Mouse (Mus musculus): Measurements from ENCODE around the gene Inpp5a.

Gene Inpp5a

DNA sequence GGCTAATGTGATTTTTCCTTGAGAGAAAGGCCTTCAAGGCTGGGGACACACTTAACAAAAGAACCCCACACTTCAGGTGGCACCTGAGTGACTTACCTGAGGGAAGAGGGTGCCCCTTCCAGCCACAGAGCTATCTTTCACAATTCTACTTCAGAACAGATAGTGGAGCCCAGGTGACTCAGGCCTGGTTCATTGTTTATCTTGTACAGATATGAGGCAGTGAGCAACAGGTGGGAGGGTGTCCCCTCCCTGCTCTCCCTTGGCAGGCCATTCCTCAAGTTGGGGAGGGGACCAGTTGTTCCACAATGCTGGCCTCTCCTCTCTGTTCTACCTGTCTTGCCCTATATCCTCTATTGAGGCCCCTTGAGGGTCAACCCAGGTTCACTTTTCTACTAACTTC lies 17.5 kb upstream of the Inpp5a start:
- DNase-seq, result no peak

DNA sequence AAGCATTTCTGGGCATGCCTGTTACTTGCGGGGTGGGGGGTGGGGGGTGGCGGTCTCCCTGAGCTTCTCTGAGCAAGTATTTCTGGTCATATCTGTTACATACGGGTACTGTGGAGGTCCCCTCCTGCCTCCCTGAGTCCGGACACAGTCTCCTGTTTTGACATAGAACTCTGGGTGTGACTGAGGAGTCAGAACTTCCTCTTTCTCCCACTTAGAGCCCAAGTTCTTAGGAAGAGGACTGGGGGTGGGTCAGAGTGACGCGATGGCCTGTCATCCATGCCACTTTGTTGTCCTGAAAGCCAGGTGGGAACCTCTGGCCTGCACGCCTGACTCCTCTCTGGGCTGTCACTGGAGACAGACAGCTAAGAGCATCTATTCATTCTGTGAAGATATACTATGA lies 11.5 kb upstream of the Inpp5a start:
- no peak for DNase-seq

DNA sequence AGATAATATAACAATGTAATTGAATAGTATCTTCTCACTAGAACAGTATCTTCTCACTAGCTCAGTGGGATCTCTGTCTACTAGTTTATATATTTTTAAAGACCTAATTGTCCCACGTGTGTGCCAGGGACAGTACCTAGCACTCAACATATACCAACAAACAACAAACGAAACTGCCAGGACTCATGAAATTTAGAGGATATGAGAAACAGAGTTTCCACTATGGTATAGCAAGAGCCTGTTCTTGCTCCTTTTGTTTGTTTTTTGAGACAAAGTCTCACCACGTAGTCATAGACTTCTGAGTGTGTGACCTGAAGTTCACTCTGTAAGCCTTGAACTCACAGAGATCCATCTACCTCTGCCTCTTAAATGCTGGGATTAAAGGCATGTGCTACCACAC lies 10.6 kb upstream of the Inpp5a start:
- no peak for DNase-seq

DNA sequence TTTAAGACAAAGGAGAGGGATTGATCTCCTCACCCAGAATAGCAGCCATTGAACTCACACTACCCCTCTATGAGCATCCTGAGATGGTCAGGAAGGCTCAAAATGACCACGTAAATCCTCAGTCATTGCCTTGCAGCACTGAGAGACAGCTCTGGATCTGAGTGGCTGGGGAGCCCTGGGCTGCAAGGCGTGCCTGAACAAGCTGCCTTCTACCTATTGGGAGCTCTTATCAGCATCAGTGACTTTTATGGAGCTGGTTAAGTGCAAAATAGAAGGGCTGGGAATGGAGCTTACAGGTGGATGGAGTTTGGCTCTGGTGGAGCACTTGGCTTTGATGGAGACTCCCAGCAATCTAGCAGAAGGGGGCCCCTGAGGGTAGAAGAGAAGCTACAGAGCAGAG lies 9.2 kb upstream of the Inpp5a start:
- DNase-seq, result no peak

DNA sequence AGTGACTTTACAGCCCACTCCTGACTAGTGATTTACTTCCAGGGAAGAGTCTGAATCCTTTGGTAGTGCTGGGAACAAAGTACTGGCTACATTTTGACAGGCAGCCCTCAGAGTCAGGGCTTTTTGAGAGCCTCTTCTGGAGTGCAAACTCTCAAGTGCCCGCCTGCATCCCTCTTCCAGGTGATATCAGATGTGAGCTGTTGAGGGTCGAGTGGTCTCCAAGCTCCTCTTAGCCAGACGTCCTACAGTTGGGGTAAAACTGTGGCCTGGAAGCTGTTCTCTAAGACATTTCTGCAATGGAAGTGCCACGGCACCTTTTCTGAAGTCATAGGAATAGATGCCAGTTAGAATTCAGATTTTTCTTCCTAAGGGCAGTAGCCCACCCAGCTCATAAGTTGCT lies 8.7 kb upstream of the Inpp5a start:
- DNase-seq, result no peak

DNA sequence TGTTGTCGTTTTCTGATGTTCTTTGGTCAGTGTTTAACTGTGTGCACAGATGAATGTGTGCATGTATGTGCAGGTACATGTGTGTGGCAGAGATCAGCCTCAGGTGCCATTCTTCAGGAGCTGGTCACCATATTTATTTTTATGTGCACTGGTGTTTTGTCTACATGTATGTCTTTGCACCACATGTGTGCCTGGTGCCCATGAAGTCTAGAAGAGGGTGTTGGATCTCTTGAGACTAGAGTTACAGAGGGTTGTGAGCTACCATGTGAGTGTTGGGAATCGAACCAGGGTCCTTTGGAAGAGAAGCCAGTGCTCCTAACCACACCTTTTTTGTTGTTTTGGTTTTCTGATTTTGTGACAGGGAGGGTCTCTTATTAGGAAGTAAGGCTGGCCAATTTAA lies 7.0 kb upstream of the Inpp5a start:
- no peak for DNase-seq

DNA sequence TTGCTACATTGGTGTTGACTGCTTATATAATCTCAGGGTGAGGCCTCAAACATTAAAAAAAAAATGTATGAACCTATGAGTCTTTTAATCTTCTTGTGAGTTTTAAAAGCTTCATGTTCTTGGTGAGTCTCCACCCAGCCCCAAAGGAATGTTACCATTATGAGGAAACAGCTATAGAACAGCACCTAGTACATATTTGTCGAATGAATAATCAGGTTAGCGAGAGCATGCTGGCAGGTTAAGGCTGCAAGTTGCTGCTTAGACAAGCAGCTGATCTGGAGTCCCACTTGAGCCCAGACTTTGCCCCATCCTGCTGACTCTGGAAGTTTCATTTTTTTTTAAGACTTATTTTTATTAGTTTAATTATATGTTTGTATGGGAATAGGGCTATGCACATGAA lies 6.1 kb upstream of the Inpp5a start:
- DNase-seq, result no peak

DNA sequence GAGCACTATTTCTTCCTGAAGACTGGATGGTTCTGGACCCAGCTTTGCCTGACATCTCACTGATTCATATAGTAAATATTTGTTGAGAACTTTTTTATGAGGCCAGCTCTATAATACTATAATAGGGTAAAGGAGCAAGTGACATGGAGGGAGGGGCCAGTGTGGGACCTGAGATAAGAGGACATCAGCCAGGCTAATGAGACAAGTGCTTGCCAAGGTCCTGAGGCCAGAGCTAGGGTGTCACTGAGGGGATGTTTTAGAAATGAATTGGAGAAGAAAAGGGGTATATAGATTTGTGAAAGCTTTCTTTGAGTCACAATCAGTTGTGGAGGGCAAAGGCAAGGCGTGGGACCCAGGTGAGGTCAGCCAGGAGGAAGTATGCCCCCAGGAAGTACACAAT lies 4.4 kb upstream of the Inpp5a start:
- DNase-seq, result no peak

DNA sequence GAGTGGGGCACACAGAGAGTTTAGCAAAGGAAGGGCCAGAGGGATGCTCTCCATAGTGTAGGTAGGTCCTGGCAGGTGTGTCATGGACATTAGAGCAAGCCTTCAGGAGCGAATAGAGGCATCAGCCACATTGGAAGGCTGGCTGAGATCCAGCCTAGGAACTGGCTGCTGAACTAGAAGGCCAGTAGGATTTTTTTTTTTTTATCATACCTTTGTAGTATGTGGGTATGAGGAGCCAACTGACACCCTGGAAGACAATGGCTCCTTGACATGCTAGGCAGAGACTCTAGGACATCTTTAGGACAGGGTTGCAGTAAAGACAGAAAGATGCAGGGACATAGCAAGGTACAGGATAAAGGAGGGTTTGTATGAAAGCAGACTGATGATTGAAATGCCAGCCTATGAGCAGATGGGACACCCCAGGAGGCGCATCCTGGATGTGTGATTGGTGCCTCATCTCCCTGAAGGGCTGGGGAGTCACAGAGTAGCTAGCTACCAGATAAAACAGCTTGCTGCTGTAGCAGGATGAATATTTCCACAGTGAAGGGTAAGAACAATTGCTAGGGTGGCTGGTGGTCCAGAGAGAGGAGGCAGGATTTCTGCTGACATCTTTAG lies 3.9 kb upstream of the Inpp5a start:
- DNase-seq, result peak; percentile 64

DNA sequence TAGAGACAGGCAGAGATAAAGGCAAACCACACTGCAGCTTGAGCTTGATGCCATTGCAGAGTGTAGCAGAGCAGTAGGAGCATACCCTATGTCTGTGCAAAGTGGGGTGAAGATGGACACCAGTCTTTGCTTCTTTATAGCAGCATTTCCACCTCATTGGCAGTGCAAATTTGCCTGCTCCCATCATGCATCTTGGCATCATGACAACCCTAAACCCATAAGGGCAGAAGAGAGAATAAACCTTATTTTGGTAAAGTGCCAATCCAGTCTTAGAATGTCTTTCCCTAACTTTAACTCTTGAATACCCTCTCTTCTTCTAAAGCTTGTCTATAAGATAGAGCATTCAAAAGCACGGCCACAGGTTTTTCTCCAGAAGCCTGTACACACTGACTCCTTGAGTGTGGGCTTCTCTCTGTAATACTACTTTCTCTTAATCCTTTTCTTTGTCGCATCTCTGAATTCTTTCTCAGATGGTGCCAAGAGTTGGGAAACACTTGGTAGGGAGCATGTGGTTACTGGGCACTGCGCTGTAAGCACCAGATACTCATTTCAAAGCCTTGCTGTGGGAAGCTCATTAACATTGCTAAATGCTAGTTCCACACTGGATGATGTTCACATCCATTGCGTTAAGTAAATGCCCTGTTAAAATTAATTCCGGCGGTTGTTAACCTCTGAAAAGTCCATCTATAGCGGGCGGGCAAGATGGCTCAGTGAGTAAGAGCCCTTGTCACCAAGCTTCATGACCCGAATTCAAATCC lies 1.8 kb upstream of the Inpp5a start:
- DNase-seq, result no peak

DNA sequence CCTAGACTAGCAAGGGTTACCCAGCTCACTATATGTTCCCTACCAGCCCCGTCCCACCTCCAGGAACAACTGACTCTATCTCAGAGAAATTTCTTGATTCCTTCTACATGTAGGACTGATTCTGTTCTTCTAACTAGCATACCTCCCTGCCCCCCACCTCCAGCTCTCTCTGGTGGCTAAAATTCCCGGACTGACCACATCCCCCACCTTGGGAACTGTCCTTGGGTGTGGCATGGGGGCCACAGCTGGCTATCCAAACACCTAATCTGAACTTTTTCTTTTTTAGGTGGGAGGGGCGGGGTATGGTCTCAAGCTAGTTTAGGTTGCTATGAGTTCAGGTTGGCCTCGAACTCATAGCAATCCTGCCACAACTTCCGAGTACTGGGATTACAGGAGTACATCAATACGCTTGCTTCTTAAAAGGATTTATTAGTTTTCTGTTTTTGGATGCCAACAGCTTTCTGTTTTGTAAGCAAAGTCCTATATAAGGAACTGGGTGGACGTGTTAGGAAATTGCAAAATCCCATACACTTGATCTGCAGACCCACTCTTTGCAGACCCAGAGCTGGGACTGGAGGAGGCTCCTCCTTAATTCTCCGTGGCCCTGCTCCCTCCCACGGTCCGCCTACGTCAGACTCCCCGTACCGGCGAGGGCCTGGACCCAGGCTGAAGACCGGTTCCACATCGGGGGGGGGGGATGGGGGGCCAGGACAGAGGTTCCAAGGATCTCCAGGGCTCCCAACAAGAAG lies 814 bp upstream of the Inpp5a start:
- DNase-seq, result peak; percentile 49

- DNase-seq, result peak; percentile 63
Measured at GRCm38 (mm10) chr7:139389213-139389761, 378 bp downstream of the Inpp5a start.

- peak; percentile 72 for DNase-seq
Measured at GRCm38 (mm10) chr7:139390380-139390779, 1.5 kb downstream of the Inpp5a start.

DNA sequence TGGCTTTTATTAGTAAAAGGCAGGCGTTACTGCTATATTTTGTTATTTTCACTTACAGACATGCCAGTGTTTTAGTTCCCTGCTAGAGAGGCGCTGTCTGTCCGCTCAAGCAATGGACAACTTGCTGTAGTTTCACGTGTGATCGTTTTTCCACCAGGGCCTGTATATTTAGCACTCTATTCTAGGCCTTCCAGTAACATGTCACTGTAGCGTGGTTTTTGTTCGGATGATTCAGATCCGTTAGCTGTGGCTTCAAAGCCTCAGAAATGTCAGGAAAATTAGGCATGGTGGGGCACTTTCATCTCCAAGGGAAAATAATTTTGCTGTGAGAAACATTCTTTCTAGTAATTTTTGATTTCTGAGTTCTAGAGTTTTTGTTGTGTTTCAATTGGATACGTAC lies 2.0 kb downstream of the Inpp5a start:
- DNase-seq, result peak; percentile 19

DNA sequence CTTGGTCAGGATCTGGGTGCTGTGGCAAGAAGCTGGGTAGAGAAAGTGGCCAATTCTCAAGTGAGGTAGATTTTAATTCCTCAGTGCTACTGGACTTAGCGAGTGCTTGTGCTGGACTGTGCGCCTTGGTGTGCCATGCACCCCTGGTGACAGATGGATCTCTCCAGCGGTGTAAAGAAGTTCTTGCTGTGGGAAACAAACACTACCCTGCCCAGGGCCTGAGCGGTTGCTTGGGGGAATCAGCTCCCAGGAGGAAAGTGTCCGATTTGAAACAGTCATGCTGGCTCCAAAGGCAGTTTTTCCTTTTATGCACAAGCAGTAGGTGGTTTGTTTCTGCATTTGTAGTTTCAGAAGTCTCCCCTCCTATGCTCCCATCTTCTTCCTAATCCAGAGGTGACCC lies 2.8 kb downstream of the Inpp5a start:
- DNase-seq, result peak; percentile 23

GRCm38 (mm10) chr7:139392106-139392505 lies 3.2 kb downstream of the Inpp5a start:
- DNase-seq, result peak; percentile 37

DNA sequence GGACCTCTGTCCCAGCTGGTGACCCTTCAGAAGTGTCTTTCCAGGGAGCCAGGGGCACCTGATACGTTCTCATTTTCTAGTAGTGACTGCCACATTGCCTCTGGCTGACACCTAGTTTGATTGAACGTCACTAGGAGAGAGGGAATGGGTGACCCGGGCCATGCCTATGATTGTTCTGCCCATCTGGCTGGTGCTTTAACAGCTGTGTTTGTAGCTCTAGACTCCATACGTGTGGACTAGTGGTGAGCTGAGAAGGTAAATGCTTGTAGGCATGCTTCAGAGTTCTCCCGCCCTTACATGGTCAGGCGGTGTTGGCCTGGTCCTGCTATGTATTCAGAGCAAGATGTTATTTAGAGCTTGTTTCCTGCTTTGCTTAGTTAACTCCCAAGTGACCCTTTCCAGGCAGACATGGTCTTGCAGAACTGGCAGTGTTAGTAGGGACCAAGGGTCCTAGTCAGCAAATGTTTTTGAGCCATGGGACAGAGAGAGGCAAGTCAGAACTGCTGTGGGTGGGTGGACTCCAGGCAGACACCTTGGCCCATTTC lies 3.9 kb downstream of the Inpp5a start:
- peak; percentile 12 for DNase-seq

GRCm38 (mm10) chr7:139397521-139397920 lies 8.6 kb downstream of the Inpp5a start:
- peak; percentile 55 for DNase-seq

DNA sequence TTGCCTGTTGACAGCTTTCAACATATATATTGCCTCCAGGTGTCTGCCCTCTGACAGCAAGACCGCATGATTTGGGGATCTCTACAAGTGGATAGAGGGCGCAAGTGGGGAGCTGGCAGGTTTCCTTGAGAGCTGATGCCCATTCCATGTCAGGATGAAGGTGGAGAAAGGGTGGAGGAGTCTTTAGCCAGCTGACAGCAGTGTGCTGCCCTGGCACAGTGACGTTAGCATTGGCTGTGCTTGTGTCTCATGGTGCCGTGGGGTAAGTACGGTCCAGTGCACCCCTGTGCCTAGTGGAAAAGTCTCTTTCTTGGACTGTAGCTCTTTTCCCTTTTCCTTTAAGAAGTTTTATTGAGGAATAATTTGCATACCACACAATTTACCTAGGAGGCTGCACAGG lies 9.2 kb downstream of the Inpp5a start:
- DNase-seq, result no peak

DNA sequence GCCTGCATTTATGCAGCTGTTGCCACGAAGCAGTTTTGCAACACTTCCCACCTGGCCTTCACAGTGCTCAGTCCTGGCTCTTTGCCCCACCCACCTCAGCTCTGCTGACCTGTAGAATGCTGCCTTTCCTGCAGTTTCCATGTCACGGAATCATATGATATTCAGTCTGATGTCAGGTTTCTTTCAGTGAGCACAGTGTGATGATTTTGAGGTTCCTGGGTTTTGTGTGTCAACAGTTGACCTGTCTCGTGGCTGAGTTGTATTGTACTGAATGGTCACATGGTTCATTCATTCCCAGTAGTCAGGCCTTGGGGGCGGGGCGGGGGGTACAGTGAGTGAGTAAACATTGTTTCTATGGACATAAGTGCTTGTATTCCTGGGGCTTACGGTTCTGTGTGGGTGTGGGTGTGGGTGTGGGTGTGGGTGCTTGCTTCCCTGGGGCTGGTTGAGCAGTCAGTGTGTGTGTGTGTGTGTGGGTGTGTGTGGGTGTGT lies 9.7 kb downstream of the Inpp5a start:
- no peak for DNase-seq

- DNase-seq, result no peak
Measured at GRCm38 (mm10) chr7:139399572-139399971, 10.7 kb downstream of the Inpp5a start.

GRCm38 (mm10) chr7:139399977-139400685 lies 11.2 kb downstream of the Inpp5a start:
- DNase-seq, result no peak

DNA sequence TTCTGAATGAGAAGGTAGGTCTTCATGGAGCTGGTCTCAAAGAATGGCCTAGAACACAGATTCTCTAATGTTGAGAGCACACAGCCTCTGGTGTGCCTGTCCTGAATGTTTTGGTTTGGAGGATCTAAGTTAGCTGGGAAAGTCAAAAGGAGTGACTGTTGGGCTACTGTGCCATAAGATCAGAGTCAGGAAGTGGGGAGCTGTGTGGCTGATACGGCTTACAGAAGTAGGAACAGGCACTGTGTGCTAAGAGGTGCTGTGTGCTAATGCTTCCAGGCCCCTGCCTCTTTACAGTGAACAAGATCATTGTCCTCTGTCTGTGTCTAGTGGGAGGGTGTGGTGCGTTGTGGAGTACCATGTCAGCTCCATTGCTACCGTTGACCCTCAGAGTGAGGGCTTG lies 12.0 kb downstream of the Inpp5a start:
- DNase-seq, result no peak
